Mouse (Mus musculus): Measurements from ENCODE around the gene Cenpi. TPM values are rescaled to one million over a fixed set of nuclear protein-coding genes. Genes with fewer than 3 reads are reported as not detected.

The Cenpi gene
- polyA plus RNA-seq, 1 experiment from 2014 or later: 26.6 TPM

GRCm38 (mm10) chrX:134371279-134371678 is 63.4 kb downstream of the Cenpi start:
- Histone ChIP-seq H3K4me1 (replicated peaks) (no peaks in the 10 kb centered on the region), H3K4me3 (replicated peaks) (no peak overlapping the region), H3K36me3 (no peaks in the 10 kb centered on the region), H3K9ac (no peak overlapping the region), H3K27me3 (replicated peaks) (no peaks in the 10 kb centered on the region), H3K4me2 (replicated peaks) (no peak overlapping the region), H3K9me3 (no peaks in the 10 kb centered on the region), H3K27ac (no peak overlapping the region)
- 10% methylated on average over 2 of the region's 2 CpGs for WGBS
- no peak for ATAC-seq

- no peak overlapping the region for H3K27ac ChIP-seq
- ATAC-seq: no peak
- no peaks in the 10 kb centered on the region for H3K27me3 ChIP-seq (replicated peaks)
- H3K36me3 ChIP-seq: no peaks in the 10 kb centered on the region
- WGBS: 69% methylated on average over 1 of the region's 1 CpGs
- no peak overlapping the region for H3K4me3 ChIP-seq (replicated peaks)
- H3K9ac ChIP-seq: no peak overlapping the region
- no peaks in the 10 kb centered on the region for H3K9me3 ChIP-seq
- no peak overlapping the region for H3K4me2 ChIP-seq (replicated peaks)
- H3K4me1 ChIP-seq (replicated peaks): no peaks in the 10 kb centered on the region
Measured at GRCm38 (mm10) chrX:134374190-134374589, 66.3 kb downstream of the Cenpi start.

GRCm38 (mm10) chrX:134384896-134385295 is 77.0 kb downstream of the Cenpi start:
- WGBS: 76% methylated on average over 6 of the region's 6 CpGs
- H3K27ac ChIP-seq: no peak overlapping the region
- H3K9ac ChIP-seq: no peak overlapping the region
- no peak overlapping the region for H3K4me3 ChIP-seq (replicated peaks)
- no peak for ATAC-seq
- H3K36me3 ChIP-seq: no peaks in the 10 kb centered on the region
- H3K27me3 ChIP-seq (replicated peaks): no peaks in the 10 kb centered on the region
- no peak overlapping the region for H3K4me2 ChIP-seq (replicated peaks)
- H3K4me1 ChIP-seq (replicated peaks): no peaks in the 10 kb centered on the region
- H3K9me3 ChIP-seq: no peaks in the 10 kb centered on the region

GRCm38 (mm10) chrX:134398972-134399371 is 91.1 kb downstream of the Cenpi start:
- Histone ChIP-seq H3K27me3 (replicated peaks) (no peaks in the 10 kb centered on the region), H3K9me3 (no peaks in the 10 kb centered on the region)

GRCm38 (mm10) chrX:134403863-134404583 is 96.1 kb downstream of the Cenpi start, which contains the start of gene Drp2:
Drp2 (plus strand) TSS chrX:134404551.
- H3K4me2 ChIP-seq (replicated peaks): peak within 1 kb of the TSS; percentile 63
- H3K4me1 ChIP-seq (replicated peaks): no peaks in the 10 kb centered on the region
- peak within 1 kb of the TSS; percentile 33 for H3K4me3 ChIP-seq (replicated peaks)
- no peaks in the 10 kb centered on the region for H3K9me3 ChIP-seq
- no peaks in the 10 kb centered on the region for H3K27me3 ChIP-seq (replicated peaks)
- H3K9ac ChIP-seq: 0 out of 2 replicates have a peak within 1 kb of the TSS, but pooled peaks have one; percentile 23
- no peak within 1 kb of the TSS for H3K27ac ChIP-seq
- WGBS: 30% methylated on average over 15 of the region's 15 CpGs
- no peaks in the 10 kb centered on the region for H3K36me3 ChIP-seq
- ATAC-seq: peak; percentile 43

More at GRCm38 (mm10) chrX:134398972-134399371, 91.1 kb downstream of the Cenpi start:
- no peak overlapping the region for H3K27ac ChIP-seq
- no peak for ATAC-seq
- no peak overlapping the region for H3K4me3 ChIP-seq (replicated peaks)
- no peaks in the 10 kb centered on the region for H3K36me3 ChIP-seq
- no peaks in the 10 kb centered on the region for H3K4me1 ChIP-seq (replicated peaks)
- H3K9ac ChIP-seq: no peak overlapping the region
- no peak overlapping the region for H3K4me2 ChIP-seq (replicated peaks)
- WGBS: 63% methylated on average over 2 of the region's 2 CpGs

- no peaks in the 10 kb centered on the region for H3K4me1 ChIP-seq (replicated peaks)
- no peaks in the 10 kb centered on the region for H3K9me3 ChIP-seq
- no peaks in the 10 kb centered on the region for H3K27me3 ChIP-seq (replicated peaks)
- ATAC-seq: peak; percentile 58
- H3K4me2 ChIP-seq (replicated peaks): peak overlapping the region; percentile 63
- peak overlapping the region; percentile 33 for H3K4me3 ChIP-seq (replicated peaks)
- 25% methylated on average over 13 of the region's 14 CpGs for WGBS
- H3K9ac ChIP-seq: 0 out of 2 replicates have a peak overlapping the region, but pooled peaks have one; percentile 23
- H3K27ac ChIP-seq: no peak overlapping the region
- H3K36me3 ChIP-seq: no peaks in the 10 kb centered on the region
Measured at GRCm38 (mm10) chrX:134404584-134404955, 96.7 kb downstream of the Cenpi start.

- no peak for ATAC-seq
- 86% methylated on average over 6 of the region's 6 CpGs for WGBS
- Histone ChIP-seq H3K27me3 (replicated peaks) (no peaks in the 10 kb centered on the region), H3K36me3 (no peaks in the 10 kb centered on the region), H3K4me3 (replicated peaks) (no peak overlapping the region), H3K9me3 (no peaks in the 10 kb centered on the region), H3K9ac (no peak overlapping the region), H3K4me1 (replicated peaks) (no peaks in the 10 kb centered on the region), H3K4me2 (replicated peaks) (no peak overlapping the region), H3K27ac (no peak overlapping the region)
Measured at GRCm38 (mm10) chrX:134409354-134409900, 101.5 kb downstream of the Cenpi start.

GRCm38 (mm10) chrX:134412096-134412495 is 104.2 kb downstream of the Cenpi start:
- no peak for ATAC-seq

More at GRCm38 (mm10) chrX:134412096-134412495, 104.2 kb downstream of the Cenpi start:
- Histone ChIP-seq H3K9me3 (no peaks in the 10 kb centered on the region), H3K4me1 (replicated peaks) (no peaks in the 10 kb centered on the region), H3K4me3 (replicated peaks) (no peak overlapping the region), H3K27me3 (replicated peaks) (no peaks in the 10 kb centered on the region), H3K4me2 (replicated peaks) (no peak overlapping the region), H3K27ac (no peak overlapping the region), H3K36me3 (no peaks in the 10 kb centered on the region), H3K9ac (no peak overlapping the region)
- WGBS: 76% methylated on average over 1 of the region's 1 CpGs

Other genes starting within 250 kb of the Cenpi start
- gene Cstf2, start 248.9 kb upstream of the Cenpi start, polyA plus RNA-seq (2015; fragmentation: Nextera tagmentation; extraction: Ambion mirVana): 34.7 and 42.2 TPM in 2 replicates
- gene Xkrx, start 146.0 kb upstream of the Cenpi start, polyA plus RNA-seq (2015; fragmentation: Nextera tagmentation; extraction: Ambion mirVana): 0.15 and 0.16 TPM in 2 replicates
- gene Arl13a, start 120.6 kb upstream of the Cenpi start, polyA plus RNA-seq (2015; fragmentation: Nextera tagmentation; extraction: Ambion mirVana): not detected in 2 replicates
- gene Nox1, start 86.1 kb upstream of the Cenpi start, polyA plus RNA-seq (2015; fragmentation: Nextera tagmentation; extraction: Ambion mirVana): 0.19 and 0.23 TPM in 2 replicates
- 21.4 and 22.4 TPM in 2 replicates for gene Trmt2b, start 31.1 kb upstream of the Cenpi start, polyA plus RNA-seq (2015; fragmentation: Nextera tagmentation; extraction: Ambion mirVana)
- gene Tmem35a, start 12.9 kb upstream of the Cenpi start, polyA plus RNA-seq (2015; fragmentation: Nextera tagmentation; extraction: Ambion mirVana): 4.9 and 5.9 TPM in 2 replicates
- gene Drp2, start 96.5 kb downstream of the Cenpi start, polyA plus RNA-seq (2015; fragmentation: Nextera tagmentation; extraction: Ambion mirVana): 1.0 TPM in 2 replicates
- not detected in 2 replicates for gene Taf7l, start 168.4 kb downstream of the Cenpi start, polyA plus RNA-seq (2015; fragmentation: Nextera tagmentation; extraction: Ambion mirVana)
- 136 and 147 TPM in 2 replicates for gene Timm8a1, start 233.8 kb downstream of the Cenpi start, polyA plus RNA-seq (2015; fragmentation: Nextera tagmentation; extraction: Ambion mirVana)

Measured in intestine, embryonic 15.5 days (tissue).